Mouse (Mus musculus): ENCODE results near the gene Tmem47. TPM values are rescaled to one million over a fixed set of nuclear protein-coding genes. Genes with fewer than 3 reads are reported as not detected.
A peak's percentile ranks its signal among the peaks of the same experiment; 100 is the strongest.

The Tmem47 gene
- total RNA-seq (2021) = 17.1 and 21.0 TPM in 2 replicates
- long read RNA-seq, experiment 1, full-length matches to known transcripts = 28 of 31 reads
- long read RNA-seq, experiment 1, partial matches to known transcripts = 3 of 31 reads
- long read RNA-seq, experiment 1, other reads (novel, unspliced or antisense) = 0 of 31 reads
- long read RNA-seq, experiment 2, full-length matches to known transcripts = 16 of 18 reads
- long read RNA-seq, experiment 2, partial matches to known transcripts = 0 of 18 reads
- long read RNA-seq, experiment 2, other reads (novel, unspliced or antisense) = 2 of 18 reads

- peak; percentile 77 for DNase-seq
These were observed at the start of gene Tmem47 for GRCm38 (mm10) chrX:81070210-81070803. TSS of gene Tmem47 (plus strand) at chrX:81070698.

DNA sequence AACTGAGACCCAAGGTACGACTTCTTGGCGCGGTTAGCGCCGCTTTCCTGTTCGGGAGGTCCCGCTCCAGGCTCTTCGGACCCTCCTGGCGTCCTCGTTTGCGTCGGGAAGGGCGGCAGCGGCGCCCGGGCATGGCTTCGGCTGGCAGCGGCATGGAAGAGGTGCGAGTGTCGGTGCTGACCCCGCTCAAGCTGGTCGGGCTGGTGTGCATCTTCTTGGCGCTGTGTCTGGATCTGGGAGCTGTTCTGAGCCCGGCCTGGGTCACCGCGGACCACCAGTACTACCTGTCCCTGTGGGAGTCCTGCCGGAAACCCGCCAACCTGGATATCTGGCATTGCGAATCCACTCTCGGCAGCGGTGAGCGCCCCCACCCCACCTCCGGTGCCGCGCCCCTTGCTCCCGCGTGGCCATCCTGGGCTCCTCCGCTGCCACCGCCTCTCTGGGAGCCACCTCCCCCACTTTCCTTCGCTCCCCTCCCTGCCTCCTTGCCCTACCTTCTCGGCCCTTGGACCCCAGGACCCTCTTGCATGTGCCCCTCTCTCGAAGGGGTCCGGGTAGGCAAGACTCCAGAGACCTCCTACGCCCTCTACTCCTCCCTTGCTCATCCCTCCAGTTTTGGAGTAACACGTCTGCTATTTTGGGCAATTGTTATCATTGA is 435 bp downstream of the Tmem47 start:
- peak; percentile 31 for DNase-seq

GRCm38 (mm10) chrX:81071746-81072640 is 1.5 kb downstream of the Tmem47 start:
- DNase-seq = no peak

DNA sequence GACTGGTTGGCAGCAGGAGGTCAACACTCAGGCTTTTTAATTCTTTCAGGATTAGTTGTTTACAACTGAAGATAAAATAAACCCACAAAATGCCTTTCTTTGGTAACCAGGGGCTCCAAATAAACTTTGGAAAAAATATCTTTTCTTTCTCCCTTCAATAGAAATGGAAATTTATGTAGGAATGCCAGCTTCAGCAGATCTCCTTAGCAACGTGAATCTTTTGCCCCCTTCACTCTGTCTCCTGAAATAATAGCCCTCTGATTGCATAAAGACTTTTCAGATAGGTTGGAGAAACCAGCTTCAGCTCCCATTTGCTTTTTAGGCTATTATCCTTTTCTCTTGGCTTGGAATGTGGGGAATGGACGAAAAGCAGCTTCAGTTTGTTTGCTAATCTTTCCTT is 2.2 kb downstream of the Tmem47 start:
- DNase-seq = no peak

GRCm38 (mm10) chrX:81073834-81074233 is 3.3 kb downstream of the Tmem47 start:
- DNase-seq = no peak

GRCm38 (mm10) chrX:81078522-81078921 is 8.0 kb downstream of the Tmem47 start:
- DNase-seq = no peak

DNA sequence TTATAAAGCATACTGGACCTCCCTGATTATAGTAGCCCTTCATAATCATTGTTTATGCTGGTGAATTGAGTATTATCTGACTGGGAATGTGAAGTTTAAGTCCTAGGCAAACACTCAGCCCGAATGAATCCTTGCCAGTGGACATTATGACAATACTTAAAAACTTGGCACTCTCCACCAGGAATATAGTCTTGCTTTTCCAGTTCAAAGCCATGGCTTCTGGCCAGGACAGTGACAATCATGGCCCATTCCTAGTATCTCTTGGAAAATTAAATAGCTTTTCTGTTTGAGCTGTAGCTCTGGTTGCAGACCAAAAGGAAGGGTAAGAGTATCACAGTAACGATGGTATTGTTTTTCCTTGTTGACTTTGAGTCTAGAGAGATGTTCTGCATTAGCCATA is 10.5 kb downstream of the Tmem47 start:
- peak; percentile 39 for DNase-seq

GRCm38 (mm10) chrX:81085025-81085752 is 14.7 kb downstream of the Tmem47 start:
- DNase-seq = peak; percentile 49

GRCm38 (mm10) chrX:81147416-81147815 is 76.9 kb downstream of the Tmem47 start:
- no peak for DNase-seq
